Mouse (Mus musculus) kidney, embryonic 14.5 days (tissue): ENCODE measurements at regions not wholly inside any gene's neighbourhood (a gene's known extent, or its start where the extent isn't known, plus 50 kb on each side); places are given as distances from the start of the nearest gene placed in this dataset.
A peak's percentile ranks its signal among the peaks of the same experiment; 100 is the strongest.

ENCODE experiments used
- ATAC-seq: fragments of 200-750 bp; cut with Nextera tagmentation; 2 replicates; pipeline ENCODE4 v1.8.0; 2017; ENCODE audit warnings: moderate number of reproducible peaks, mild to moderate bottlenecking, moderate TSS enrichment, moderate library complexity; ENCODE audit not compliant: low FRiP score, low TSS enrichment
- H3K27ac ChIP-seq: fragments of 300-500 bp; sonication (generic); 2 replicates; pipeline ENCODE4 v1.5.1; 2014; ENCODE audit warnings: low read depth, mild to moderate bottlenecking, low read length, moderate library complexity, mixed read lengths
- H3K27me3 ChIP-seq: fragments of 300-500 bp; sonication (generic); 2 replicates; pipeline ENCODE4 v1.6.1; 2014; ENCODE audit warnings: mild to moderate bottlenecking, low read length; ENCODE audit not compliant: control insufficient read depth, insufficient read depth
- H3K36me3 ChIP-seq: fragments of 300-500 bp; sonication (generic); 2 replicates; pipeline ENCODE4 v1.6.1; 2014; ENCODE audit warnings: low read length, mixed read lengths; ENCODE audit not compliant: control insufficient read depth, insufficient read depth
- H3K4me1 ChIP-seq: fragments of 300-500 bp; sonication (generic); 2 replicates; pipeline ENCODE4 v1.6.1; 2014; ENCODE audit warnings: low read length, mixed read lengths; ENCODE audit not compliant: control insufficient read depth, insufficient read depth
- H3K4me2 ChIP-seq: fragments of 300-500 bp; sonication (generic); replicated peaks from 2 replicates; pipeline ENCODE4 v1.6.1; 2014; ENCODE audit warnings: low read depth, mild to moderate bottlenecking, low read length
- H3K4me3 ChIP-seq: fragments of 300-500 bp; sonication (generic); 2 replicates; pipeline ENCODE4 v1.5.1; 2014; ENCODE audit warnings: mild to moderate bottlenecking, low read length
- H3K9ac ChIP-seq: fragments of 300-500 bp; sonication (generic); 2 replicates; pipeline ENCODE4 v1.6.1; 2014; ENCODE audit warnings: low read depth, mild to moderate bottlenecking, low read length, moderate library complexity
- H3K9me3 ChIP-seq: fragments of 300-500 bp; sonication (generic); 2 replicates; pipeline ENCODE4 v1.6.1; 2016; ENCODE audit warnings: low read length; ENCODE audit not compliant: control insufficient read depth
- WGBS: fragments of 180-500 bp; shearing (Covaris S2); extraction: QIAGEN DNeasy Blood & Tissue Kit; methylation state at CpG from one replicate; pipeline ENCODE4 v1.1.7; 2014; 5-methylcytosine and 5-hydroxymethylcytosine counted together

GRCm38 (mm10) chr17:84044472-84044936 lies 143.2 kb downstream of the Zfp36l2 start:
- H3K4me1 ChIP-seq = peaks cover 26% of the 10 kb centered on the region
- peak; percentile 97 for ATAC-seq
- peak overlapping the region; percentile 80 for H3K27ac ChIP-seq
- H3K4me3 ChIP-seq = no peak overlapping the region
- WGBS = 7% methylated on average over 5 of the region's 5 CpGs
- no peaks in the 10 kb centered on the region for H3K36me3 ChIP-seq
- H3K27me3 ChIP-seq = no peaks in the 10 kb centered on the region
- peaks cover 11% of the 10 kb centered on the region for H3K9me3 ChIP-seq
- no peak overlapping the region for H3K4me2 ChIP-seq
- no peak overlapping the region for H3K9ac ChIP-seq

DNA sequence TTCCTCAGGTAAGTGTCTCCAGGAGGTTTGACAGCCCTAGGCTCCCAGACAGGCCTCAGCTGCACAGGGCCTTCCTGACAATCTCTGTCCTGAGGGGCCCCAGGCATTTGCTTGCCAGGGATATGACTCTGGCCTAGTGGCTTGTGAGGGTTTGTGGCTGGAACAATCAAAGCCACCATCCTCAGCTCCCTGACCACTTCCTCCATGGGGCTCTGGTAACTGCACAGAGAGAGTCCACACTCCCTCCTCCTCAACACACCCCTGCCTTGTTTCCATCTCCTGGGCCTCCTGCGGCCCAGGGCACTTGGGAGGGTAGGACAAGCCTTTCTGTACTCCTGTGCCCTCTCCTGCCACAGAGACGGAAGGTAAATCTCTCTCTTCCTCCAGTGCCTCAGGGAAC lies 144.6 kb downstream of the Zfp36l2 start:
- Histone ChIP-seq H3K9me3 (peaks cover 11% of the 10 kb centered on the region), H3K9ac (no peak overlapping the region), H3K4me1 (peaks cover 28% of the 10 kb centered on the region), H3K27ac (no peak overlapping the region; the same call in 1 of the 2 replicates), H3K4me3 (no peak overlapping the region), H3K4me2 (no peak overlapping the region), H3K36me3 (no peaks in the 10 kb centered on the region), H3K27me3 (no peaks in the 10 kb centered on the region)
- ATAC-seq = no peak
- 78% methylated on average over 2 of the region's 2 CpGs for WGBS

DNA sequence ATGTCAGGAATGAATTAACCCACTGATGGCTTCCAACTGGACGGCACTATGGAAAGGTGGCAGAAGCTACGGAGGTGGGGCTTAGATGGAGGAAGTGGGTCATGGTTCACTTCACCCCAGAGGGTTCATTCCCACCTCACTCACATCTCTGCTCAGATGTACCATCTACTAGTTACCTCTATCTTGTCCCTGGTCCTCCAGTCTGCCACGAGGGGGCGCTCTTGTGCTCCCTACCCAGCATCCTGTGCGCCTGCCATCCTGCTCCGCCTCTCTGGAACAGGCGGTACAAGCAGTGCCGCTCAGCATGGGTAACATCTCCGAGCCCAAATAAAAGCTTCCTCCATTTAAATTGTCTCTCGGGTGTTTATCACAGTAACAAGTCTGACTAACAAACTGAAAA lies 148.3 kb downstream of the Zfp36l2 start:
- ATAC-seq = no peak
- Histone ChIP-seq H3K4me1 (peaks cover 29% of the 10 kb centered on the region), H3K9ac (no peak overlapping the region), H3K4me2 (no peak overlapping the region), H3K4me3 (no peak overlapping the region), H3K27ac (no peak overlapping the region), H3K9me3 (0 out of 2 replicates have a peak, but pooled peaks cover 5% of the 10 kb centered on the region), H3K36me3 (no peaks in the 10 kb centered on the region), H3K27me3 (no peaks in the 10 kb centered on the region)
- WGBS = 80% methylated on average over 10 of the region's 10 CpGs

DNA sequence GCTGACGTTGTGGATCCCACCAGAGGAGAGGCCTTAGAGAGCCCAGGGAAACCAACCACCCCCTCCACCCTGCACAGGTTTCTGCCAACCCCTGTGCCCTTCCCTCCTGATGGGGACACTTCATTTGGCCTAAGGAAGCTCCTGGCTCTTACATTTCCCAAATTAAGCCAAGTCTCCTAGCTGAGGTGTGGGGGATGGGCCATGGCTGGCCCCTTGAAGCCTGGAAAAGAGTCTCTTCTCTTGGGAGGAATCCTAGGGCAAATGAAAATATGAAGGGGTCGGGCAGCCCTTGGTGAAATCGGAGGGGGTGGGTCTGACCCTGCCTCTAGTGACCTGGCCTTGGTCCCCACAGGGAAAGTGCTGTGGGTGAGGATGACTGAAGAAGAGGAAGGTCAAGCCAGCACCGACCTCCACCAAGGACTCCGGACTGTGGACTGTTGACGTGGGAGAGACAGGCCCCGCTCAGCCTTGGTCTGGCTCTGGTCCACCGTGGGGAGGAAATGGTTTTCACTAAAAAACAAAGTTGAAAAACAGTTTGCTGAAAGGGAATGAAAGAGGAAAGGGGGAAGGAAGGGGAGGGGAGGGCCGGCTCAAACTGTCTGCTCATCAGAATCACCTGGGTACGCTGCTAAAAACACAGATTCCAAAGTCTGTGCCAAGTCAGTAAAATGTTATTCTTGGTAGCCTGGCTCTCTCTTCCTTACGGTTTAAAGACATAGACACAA lies 150.0 kb downstream of the Zfp36l2 start:
- peak; percentile 28 for ATAC-seq
- no peaks in the 10 kb centered on the region for H3K27me3 ChIP-seq
- peaks cover 19% of the 10 kb centered on the region; the same call in 1 of the 2 replicates for H3K4me1 ChIP-seq
- H3K9me3 ChIP-seq = 0 out of 2 replicates have a peak, but pooled peaks cover 5% of the 10 kb centered on the region
- WGBS = 50% methylated on average over 11 of the region's 11 CpGs
- no peak overlapping the region for H3K4me3 ChIP-seq
- H3K4me2 ChIP-seq = no peak overlapping the region
- peak overlapping the region; percentile 57 for H3K27ac ChIP-seq
- H3K9ac ChIP-seq = no peak overlapping the region
- H3K36me3 ChIP-seq = no peaks in the 10 kb centered on the region

DNA sequence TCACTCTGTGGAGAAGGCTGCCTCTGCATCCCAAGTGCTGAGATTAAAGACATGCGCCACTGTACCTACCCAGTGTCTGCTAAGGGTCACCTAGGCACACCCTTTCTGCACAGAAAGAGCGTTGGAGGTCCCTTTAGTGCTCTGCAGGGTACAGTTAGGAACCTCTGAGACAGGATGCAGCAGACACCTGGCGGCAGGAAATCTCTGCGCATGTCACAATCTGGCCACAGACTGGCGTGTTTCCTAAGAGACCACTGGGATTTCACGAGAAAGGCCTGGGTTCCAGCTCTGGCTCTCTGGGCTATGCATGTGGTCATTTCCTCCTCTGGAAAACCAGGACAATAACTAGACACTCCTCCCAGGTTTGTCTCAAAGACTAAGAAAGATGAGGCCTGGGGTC lies 151.7 kb downstream of the Zfp36l2 start:
- no peak for ATAC-seq
- Histone ChIP-seq H3K27ac (no peak overlapping the region), H3K9ac (no peak overlapping the region), H3K9me3 (0 out of 2 replicates have a peak, but pooled peaks cover 5% of the 10 kb centered on the region), H3K27me3 (no peaks in the 10 kb centered on the region), H3K36me3 (no peaks in the 10 kb centered on the region), H3K4me3 (no peak overlapping the region), H3K4me1 (peaks cover 26% of the 10 kb centered on the region), H3K4me2 (no peak overlapping the region)
- WGBS = 86% methylated on average over 6 of the region's 6 CpGs

GRCm38 (mm10) chr17:84034801-84035200 lies 152.9 kb downstream of the Zfp36l2 start:
- no peak for ATAC-seq
- no peak overlapping the region for H3K4me3 ChIP-seq
- H3K9ac ChIP-seq = no peak overlapping the region
- no peaks in the 10 kb centered on the region for H3K9me3 ChIP-seq
- H3K4me1 ChIP-seq = peaks cover 26% of the 10 kb centered on the region
- no peaks in the 10 kb centered on the region for H3K36me3 ChIP-seq
- H3K27ac ChIP-seq = no peak overlapping the region
- H3K4me2 ChIP-seq = no peak overlapping the region
- 93% methylated on average over 1 of the region's 1 CpGs for WGBS
- no peaks in the 10 kb centered on the region for H3K27me3 ChIP-seq

DNA sequence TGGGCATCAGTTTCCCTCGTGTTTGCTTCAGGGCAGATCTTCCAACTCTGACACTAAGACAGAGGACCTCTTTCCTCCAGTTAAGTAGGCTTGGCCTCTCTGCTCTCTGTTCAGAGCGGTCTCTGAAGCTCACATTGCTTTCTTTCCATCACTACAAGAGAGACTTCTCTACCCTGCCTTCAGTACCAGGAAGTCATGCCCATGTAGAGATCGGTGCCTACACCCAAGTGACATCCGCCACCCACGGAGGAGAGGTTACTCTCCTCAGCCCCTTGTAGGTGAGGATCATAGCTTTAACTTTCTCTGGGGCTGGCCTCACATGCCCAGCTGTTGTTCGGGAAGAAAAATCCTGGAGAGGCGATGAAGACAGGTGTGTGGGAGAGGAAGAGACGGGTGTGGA lies 155.3 kb downstream of the Zfp36l2 start:
- WGBS = 84% methylated on average over 8 of the region's 8 CpGs
- Histone ChIP-seq H3K27me3 (no peaks in the 10 kb centered on the region), H3K4me3 (no peak overlapping the region), H3K9ac (no peak overlapping the region), H3K27ac (no peak overlapping the region), H3K9me3 (no peaks in the 10 kb centered on the region), H3K4me2 (no peak overlapping the region), H3K36me3 (no peaks in the 10 kb centered on the region), H3K4me1 (peaks cover 29% of the 10 kb centered on the region)
- no peak for ATAC-seq

- Histone ChIP-seq H3K27me3 (no peaks in the 10 kb centered on the region), H3K4me2 (no peak overlapping the region), H3K9me3 (no peaks in the 10 kb centered on the region), H3K27ac (no peak overlapping the region), H3K9ac (no peak overlapping the region), H3K36me3 (no peaks in the 10 kb centered on the region), H3K4me1 (peaks cover 32% of the 10 kb centered on the region), H3K4me3 (no peak overlapping the region)
- WGBS = 73% methylated on average over 4 of the region's 4 CpGs
- no peak for ATAC-seq
These were observed 155.9 kb downstream of the Zfp36l2 start for GRCm38 (mm10) chr17:84031833-84032232.

GRCm38 (mm10) chr17:84031381-84031780 lies 156.4 kb downstream of the Zfp36l2 start:
- Histone ChIP-seq H3K9ac (no peak overlapping the region), H3K4me1 (peaks cover 32% of the 10 kb centered on the region), H3K27me3 (no peaks in the 10 kb centered on the region), H3K36me3 (no peaks in the 10 kb centered on the region), H3K27ac (no peak overlapping the region), H3K4me2 (no peak overlapping the region), H3K9me3 (no peaks in the 10 kb centered on the region), H3K4me3 (no peak overlapping the region)
- no peak for ATAC-seq
- 68% methylated on average over 6 of the region's 6 CpGs for WGBS
